Comparison of ENCODE assay signal across 8 mouse cellular contexts in the genomic region with DNA sequence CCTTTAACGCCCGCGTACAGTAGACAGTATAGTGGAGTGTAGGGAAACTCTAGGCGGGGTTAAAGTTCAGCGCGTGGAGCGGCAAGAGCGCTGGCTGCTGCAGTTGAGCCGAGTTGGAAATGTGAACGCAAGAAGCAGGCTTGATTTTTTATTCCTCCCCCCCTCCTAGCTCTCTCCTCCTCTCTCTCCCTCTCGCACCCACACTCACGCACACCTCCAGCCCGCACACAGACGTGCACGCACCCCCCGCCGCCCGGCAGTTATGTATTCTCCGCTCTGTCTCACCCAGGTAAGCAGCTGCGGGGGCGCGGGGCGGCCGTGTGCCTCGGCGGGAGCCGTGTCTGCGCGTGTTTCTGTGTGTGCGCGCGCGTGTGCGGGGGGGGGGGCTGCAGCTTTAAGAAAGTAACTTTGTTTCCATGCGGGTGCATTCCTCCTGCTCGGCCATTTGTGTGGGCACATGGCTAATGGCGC. TPM values are rescaled to one million over a fixed set of nuclear protein-coding genes. Genes with fewer than 3 reads are reported as not detected.
DNase-seq lines count a peak whose midpoint lies in the region; ATAC-seq and TF ChIP-seq lines count a peak whose summit lies in the region.

A gene (minus strand): TSS at position 373 of the 471 bp plus-strand sequence.

- peak within 1 kb of the TSS; percentile 98 for H3K27ac ChIP-seq in embryonic facial prominence, embryonic 14.5 days (replicated peaks; ENCODE audit: low read depth, low read length)
- no peak within 1 kb of the TSS for H3K27ac ChIP-seq in liver, embryonic 14.5 days
- H3K27ac ChIP-seq in stomach, embryonic 16.5 days (ENCODE audit: low read length), result peak within 1 kb of the TSS; percentile 98

- TF ChIP-seq EP300 in liver, embryonic 14.5 days (IDR thresholded peaks at IDR 0.05; ENCODE audit: low read depth), result no peak

- peak within 1 kb of the TSS; percentile 67 for H3K4me2 ChIP-seq in embryonic facial prominence, embryonic 14.5 days (ENCODE audit: low read depth, low read length)
- H3K4me2 ChIP-seq in liver, embryonic 14.5 days (ENCODE audit: low read depth), result peak within 1 kb of the TSS; percentile 62
- H3K4me2 ChIP-seq in stomach, embryonic 16.5 days (ENCODE audit: low read depth, low read length), result peak within 1 kb of the TSS; percentile 65

- no peaks in the 10 kb centered on the region for H3K27me3 ChIP-seq in embryonic facial prominence, embryonic 14.5 days (replicated peaks; ENCODE audit: control insufficient read depth, insufficient read depth, low read length)
- peaks cover 67% of the 10 kb centered on the region for H3K27me3 ChIP-seq in liver, embryonic 14.5 days (ENCODE audit: control insufficient read depth, insufficient read depth, low read length)
- no peaks in the 10 kb centered on the region for H3K27me3 ChIP-seq in stomach, embryonic 16.5 days (ENCODE audit: control insufficient read depth, insufficient read depth, low read length)

- peak within 1 kb of the TSS; percentile 100 for H3K9ac ChIP-seq in embryonic facial prominence, embryonic 14.5 days (ENCODE audit: low read depth, low read length)
- H3K9ac ChIP-seq in liver, embryonic 14.5 days (replicated peaks), result peak within 1 kb of the TSS; percentile 55
- peak within 1 kb of the TSS; percentile 99 for H3K9ac ChIP-seq in stomach, embryonic 16.5 days (ENCODE audit: low read length)

- TF ChIP-seq CTCF in liver, embryonic 14.5 days (IDR thresholded peaks at IDR 0.05; ENCODE audit: low read depth), result no peak

- peaks cover 15% of the 10 kb centered on the region for H3K4me1 ChIP-seq in embryonic facial prominence, embryonic 14.5 days (ENCODE audit: control insufficient read depth, insufficient read depth, low read length)
- 0 out of 4 replicates have a peak, but pooled peaks cover 0 to 1% of the 10 kb centered on the region in 2 experiments for H3K4me1 ChIP-seq in liver, embryonic 14.5 days (replicated peaks; ENCODE audit: control insufficient read depth in 2 of 2, insufficient read depth in 2 of 2, low read length in 1 of 2)
- H3K4me1 ChIP-seq in stomach, embryonic 16.5 days (ENCODE audit: control insufficient read depth, insufficient read depth, low read length), result peaks cover 16% of the 10 kb centered on the region

- no peaks in the 10 kb centered on the region for H3K9me3 ChIP-seq in embryonic facial prominence, embryonic 14.5 days (ENCODE audit: control insufficient read depth, low read length)
- H3K9me3 ChIP-seq in liver, embryonic 14.5 days (ENCODE audit: control insufficient read depth, low read length), result no peaks in the 10 kb centered on the region
- H3K9me3 ChIP-seq in stomach, embryonic 16.5 days (replicated peaks; ENCODE audit: control insufficient read depth, low read length), result no peaks in the 10 kb centered on the region

- DNase-seq in 3134 (ENCODE audit: extremely low read depth, insufficient read length, low spot score), result peak; percentile 73
- peak; percentile 80 for DNase-seq in adrenal gland, adult 2 months
- peak; percentile 89 for DNase-seq in embryonic facial prominence, embryonic 14.5 days (ENCODE audit: low spot score)
- peak; percentile 73 to 74 for DNase-seq in heart, adult 9 months (ENCODE audit: low spot score in 2 of 2)
- DNase-seq in kidney, adult 18-20 months, result peak; percentile 76
- DNase-seq in liver, embryonic 14.5 days (ENCODE audit: low read depth in 3 of 3, low spot score in 3 of 3), result no peak

- H3K4me3 ChIP-seq in embryonic facial prominence, embryonic 14.5 days (ENCODE audit: low read depth, low read length), result peak within 1 kb of the TSS; percentile 91
- H3K4me3 ChIP-seq in liver, embryonic 14.5 days (ENCODE audit: insufficient read depth in 1 of 2, low read depth in 2 of 2, low read length in 2 of 2), result peak within 1 kb of the TSS; percentile 67 to 74
- H3K4me3 ChIP-seq in stomach, embryonic 16.5 days (replicated peaks; ENCODE audit: low read length), result peak within 1 kb of the TSS; percentile 89

- peaks cover 2% of the 10 kb centered on the region for H3K36me3 ChIP-seq in embryonic facial prominence, embryonic 14.5 days (ENCODE audit: control insufficient read depth, insufficient read depth, low read length)
- H3K36me3 ChIP-seq in liver, embryonic 14.5 days (replicated peaks; ENCODE audit: control insufficient read depth, insufficient read depth, low read depth), result no peaks in the 10 kb centered on the region
- no peaks in the 10 kb centered on the region for H3K36me3 ChIP-seq in stomach, embryonic 16.5 days (ENCODE audit: control insufficient read depth, insufficient read depth, low read length)

- peak; percentile 73 for ATAC-seq in embryonic facial prominence, embryonic 14.5 days (ENCODE audit: low read depth)
- peak; percentile 64; the same call in 1 of the 2 replicates for ATAC-seq in liver, embryonic 14.5 days (ENCODE audit: insufficient read depth)
- peak; percentile 52; the same call in 1 of the 2 replicates for ATAC-seq in monocyte, adult 5-6 weeks (replicated peaks; ENCODE audit: insufficient number of reproducible peaks, low FRiP score, low TSS enrichment, poor library complexity, severe bottlenecking)
- ATAC-seq in stomach, embryonic 16.5 days (ENCODE audit: insufficient read depth, low FRiP score), result peak; percentile 71

- WGBS in embryonic facial prominence, embryonic 14.5 days, result 0% methylated on average over 21 of the region's 37 CpGs
- under 1% methylated on average over 37 of the region's 37 CpGs for WGBS in liver, embryonic 14.5 days (ENCODE audit: insufficient replicate concordance)
- WGBS in stomach, embryonic 16.5 days, result 0% methylated on average over 32 of the region's 37 CpGs

RNA-seq across cellular contexts. Expression of the gene that starts here (rescaled TPM):
- not detected for total RNA-seq in adrenal gland, adult 2 months (2021)
- 0.07 TPM in 1 of 2 replicates, not detected in the other for polyA plus RNA-seq in adrenal gland, adult 2 months (2012; rRNA removed)
- polyA plus RNA-seq in embryonic facial prominence, embryonic 14.5 days (2014; fragmentation: Nextera tagmentation; extraction: Ambion mirVana), result 4.1 and 4.4 TPM in 2 replicates
- polyA plus RNA-seq in liver, embryonic 14.5 days (2012; rRNA removed), result 0.03 TPM in 1 of 2 replicates, not detected in the other
- not detected in 2 replicates for polyA plus RNA-seq in liver, embryonic 14.5 days (2014; fragmentation: Nextera tagmentation; extraction: Ambion mirVana)
- total RNA-seq in monocyte, adult 5-6 weeks (2017), result not detected in 3 replicates
- polyA plus RNA-seq in stomach, embryonic 16.5 days (2015; fragmentation: Nextera tagmentation; extraction: Ambion mirVana), result 2.5 and 2.6 TPM in 2 replicates

Comparison
In these comparisons a context has a peak if more than half of its experiments do, and no peak if none do; other contexts are left out.
1. Peak in DNase-seq in adrenal gland, adult 2 months; RNA of the gene not detected or under 1 TPM.
2. Peak in ATAC-seq, H3K4me3 ChIP-seq, H3K9ac ChIP-seq and H3K4me2 ChIP-seq in liver, embryonic 14.5 days; RNA of the gene not detected or under 1 TPM.
3. Peak in ATAC-seq in monocyte, adult 5-6 weeks; RNA of the gene not detected or under 1 TPM.
4. DNase-seq: peak in 3134 (single experiment), embryonic facial prominence, embryonic 14.5 days (single experiment), heart, adult 9 months (2 of 2) and kidney, adult 18-20 months (single experiment); none in liver, embryonic 14.5 days (0 of 3).
5. Peak in every context shown above with its lines, with median percentiles within 50 percentile points of each other: ATAC-seq, H3K4me2 ChIP-seq, H3K4me3 ChIP-seq and H3K9ac ChIP-seq.